Mouse (Mus musculus) gonadal fat pad, adult 2 months (tissue): Measurements from ENCODE around the gene Gm20696. TPM values are rescaled to one million over a fixed set of nuclear protein-coding genes. Genes with fewer than 3 reads are reported as not detected.

ENCODE experiments used
- DNase-seq: peaks from one replicate; pipeline ENCODE4 v3.0.0-alpha.2; 2012; ENCODE audit warnings: low read depth
- polyA plus RNA-seq: library from polyadenylated mRNA; depleted of rRNA; stranded (reverse); fragments of >200 nt; gene quantifications from 2 replicates; pipeline ENCODE4 v1.2.3, GENCODE M21; 2012

Gene Gm20696
- polyA plus RNA-seq, 1 experiment = 0.38 TPM

- DNase-seq = no peak
Measured at GRCm38 (mm10) chr6:99484197-99484725, 182.3 kb downstream of the Gm20696 start.

GRCm38 (mm10) chr6:99483556-99483955, 183.0 kb downstream of the Gm20696 start:
- DNase-seq = no peak

DNA sequence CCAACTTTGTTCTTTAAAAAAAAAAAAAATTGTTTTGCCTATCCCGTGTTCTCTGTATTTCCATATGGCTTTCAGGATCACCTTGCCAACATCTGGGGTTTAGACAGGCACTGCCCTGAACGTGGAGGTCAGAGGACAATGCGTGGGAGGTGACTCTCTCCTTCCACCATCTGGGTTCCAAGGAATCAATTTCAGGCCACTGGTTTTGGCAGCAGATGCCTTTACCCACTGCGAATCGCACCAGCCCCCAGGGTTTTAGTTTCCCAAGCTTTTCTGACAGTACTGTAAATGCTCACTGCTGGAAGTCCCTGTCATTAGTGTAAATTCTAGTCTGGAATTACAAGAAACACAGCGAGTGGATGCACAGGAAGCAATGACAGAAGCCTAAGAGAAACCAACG, 185.0 kb downstream of the Gm20696 start:
- no peak for DNase-seq

DNA sequence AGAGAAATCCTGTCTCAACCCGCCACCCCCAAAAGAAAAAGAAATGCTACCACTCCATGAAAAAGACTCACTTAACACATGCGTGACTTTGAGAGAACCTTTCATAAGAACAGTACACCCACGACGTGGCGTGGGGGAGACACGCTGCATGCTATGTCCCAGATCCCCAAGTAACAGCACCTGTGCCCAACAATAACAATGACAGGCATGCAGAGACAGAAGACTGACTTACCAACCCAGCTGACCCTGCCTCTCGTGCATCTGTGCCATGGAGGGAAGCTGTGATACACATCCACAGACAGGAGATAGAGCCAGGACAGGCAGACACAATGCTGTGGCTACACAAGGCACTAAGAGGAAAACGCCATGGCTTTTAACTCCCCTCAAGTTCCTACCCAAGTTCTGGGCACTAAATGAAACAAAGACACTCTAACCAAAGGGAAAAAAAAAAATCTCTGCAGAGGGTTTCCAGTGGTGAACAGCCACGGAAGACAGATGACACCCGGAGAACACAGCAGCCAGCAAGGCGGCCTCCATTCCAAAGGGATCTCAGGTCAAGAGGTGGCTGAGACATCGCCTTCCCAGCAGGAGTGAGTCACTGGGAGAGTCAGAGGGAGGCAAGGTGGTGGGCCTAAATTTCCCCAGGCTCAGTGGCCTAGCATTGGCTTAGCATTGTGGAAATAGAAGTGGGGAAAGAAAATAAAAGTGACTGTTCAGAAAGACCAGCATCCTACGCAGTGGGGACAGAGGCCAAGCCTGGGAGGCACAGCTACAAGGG, 187.5 kb downstream of the Gm20696 start:
- DNase-seq = no peak

- DNase-seq = no peak
Measured at GRCm38 (mm10) chr6:99475040-99475439, 191.6 kb downstream of the Gm20696 start.

DNA sequence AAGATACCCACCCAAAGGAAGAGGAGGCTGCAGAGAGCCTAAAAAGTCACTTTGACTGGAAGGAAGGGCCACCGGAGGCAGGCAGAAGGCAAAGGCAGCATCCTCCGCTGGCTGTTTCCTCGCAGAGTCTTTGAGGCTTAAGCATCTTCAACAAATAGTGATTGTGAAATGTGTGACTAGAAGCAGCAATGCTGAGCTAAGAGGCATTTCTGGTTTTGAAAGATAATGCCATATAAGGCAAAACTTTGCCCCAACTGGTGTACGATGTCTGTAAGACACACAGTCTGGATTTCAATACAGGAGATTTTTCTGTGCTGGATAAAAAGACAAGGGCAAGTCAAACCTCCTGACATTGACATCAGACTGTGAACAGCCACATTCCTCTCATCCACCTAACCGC, 195.7 kb downstream of the Gm20696 start:
- DNase-seq = no peak

DNA sequence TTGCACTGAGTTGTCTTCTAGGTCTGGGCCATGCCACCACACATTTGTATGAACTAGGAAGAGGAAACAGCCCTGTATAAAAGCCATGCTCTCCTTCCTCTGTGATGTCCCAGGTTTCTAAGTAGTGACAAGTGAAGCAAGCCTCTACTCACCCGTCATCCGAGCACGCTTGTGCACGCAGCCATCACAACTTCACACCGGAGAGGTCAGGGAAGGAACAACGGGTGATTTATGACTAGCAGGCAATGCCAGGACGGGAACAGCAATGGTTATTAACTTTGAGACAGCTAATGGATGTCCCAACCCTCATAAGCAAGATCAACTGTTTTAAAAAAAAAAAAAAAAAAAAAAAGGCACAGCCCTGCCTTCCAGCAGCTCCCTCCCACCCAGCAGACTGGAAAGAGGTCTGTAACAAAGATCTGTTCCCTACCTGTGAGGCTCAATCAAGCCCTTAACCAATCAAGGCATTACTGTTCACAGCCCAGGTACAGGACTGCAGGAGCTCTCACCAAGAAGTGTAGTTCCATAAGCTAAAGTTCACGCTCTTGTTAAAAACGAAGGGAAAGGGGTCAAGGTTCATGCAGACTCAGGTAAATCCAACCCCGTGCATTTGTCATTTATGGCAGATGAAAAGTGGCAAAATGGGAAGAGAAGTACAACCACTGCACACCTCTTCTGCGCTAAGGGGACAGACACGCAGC, 197.3 kb downstream of the Gm20696 start:
- DNase-seq = no peak

DNA sequence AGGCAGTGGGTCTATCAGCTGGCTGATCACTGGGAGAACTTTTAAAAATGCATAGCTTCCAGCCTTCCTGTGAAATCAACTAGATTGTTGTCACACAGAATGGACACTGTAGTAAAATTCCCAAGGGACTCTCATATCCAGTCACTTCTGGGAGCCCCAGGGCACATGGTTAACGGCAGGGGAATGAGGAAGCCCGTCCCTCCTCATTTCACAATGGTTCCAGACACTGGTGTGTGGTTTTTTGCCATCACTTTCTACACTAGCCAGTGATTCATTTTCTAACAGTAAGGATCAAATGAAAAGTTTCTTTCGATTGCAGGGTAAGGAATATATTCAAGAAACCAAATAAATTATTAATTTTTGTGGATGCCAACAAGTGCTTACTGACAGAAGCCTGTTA, 198.8 kb downstream of the Gm20696 start:
- no peak for DNase-seq

- DNase-seq = no peak
Measured at GRCm38 (mm10) chr6:99467109-99467508, 199.5 kb downstream of the Gm20696 start.

DNA sequence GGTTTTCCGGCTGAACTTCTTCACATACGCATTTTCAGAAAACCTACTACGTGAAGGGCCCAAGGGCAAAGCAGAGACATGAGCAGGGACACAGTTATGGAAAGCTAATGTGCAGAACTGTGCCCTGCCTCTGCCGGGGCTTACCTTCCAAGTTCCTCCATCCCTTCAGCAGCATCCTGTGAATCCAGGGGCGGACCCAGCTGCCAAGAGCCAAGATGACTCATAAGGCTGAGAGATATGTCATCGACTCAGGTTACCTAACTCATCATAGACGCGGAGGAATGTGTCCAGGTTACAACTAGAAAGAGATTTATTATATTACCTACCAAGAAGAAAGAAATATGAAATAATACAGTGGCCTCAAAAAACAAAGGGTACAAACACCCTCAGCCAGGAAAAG, 200.2 kb downstream of the Gm20696 start:
- DNase-seq = no peak

- no peak for DNase-seq
Measured at GRCm38 (mm10) chr6:99464449-99464848, 202.1 kb downstream of the Gm20696 start.

GRCm38 (mm10) chr6:99463906-99464305, 202.7 kb downstream of the Gm20696 start:
- no peak for DNase-seq

DNA sequence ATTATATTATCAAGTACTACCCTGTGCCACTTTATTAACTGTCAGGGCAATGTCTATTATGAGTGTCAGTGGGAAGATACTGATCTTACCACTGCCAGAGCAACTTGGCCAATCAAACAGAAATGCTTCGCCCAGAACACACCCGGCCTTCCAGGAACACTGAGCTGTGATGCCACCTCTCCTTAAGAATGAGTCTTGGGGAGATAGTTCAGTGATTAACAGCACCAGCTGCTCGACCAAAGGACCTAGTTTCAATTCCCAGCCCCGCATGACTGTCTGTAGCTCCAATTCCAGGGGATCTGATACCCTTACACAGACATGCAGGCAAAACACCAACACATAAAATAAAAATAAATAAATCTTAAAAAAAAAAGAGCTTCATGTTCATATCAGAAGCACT, 207.8 kb downstream of the Gm20696 start:
- DNase-seq = no peak

- no peak for DNase-seq
Measured at GRCm38 (mm10) chr6:99453763-99454520, 212.7 kb downstream of the Gm20696 start.

- peak; percentile 97 for DNase-seq
Measured at GRCm38 (mm10) chr6:99452638-99453185, 213.9 kb downstream of the Gm20696 start.

- no peak for DNase-seq
Measured at GRCm38 (mm10) chr6:99451479-99451878, 215.1 kb downstream of the Gm20696 start.

GRCm38 (mm10) chr6:99447447-99447846, 219.2 kb downstream of the Gm20696 start:
- DNase-seq = no peak

GRCm38 (mm10) chr6:99446801-99447415, 219.7 kb downstream of the Gm20696 start:
- no peak for DNase-seq

DNA sequence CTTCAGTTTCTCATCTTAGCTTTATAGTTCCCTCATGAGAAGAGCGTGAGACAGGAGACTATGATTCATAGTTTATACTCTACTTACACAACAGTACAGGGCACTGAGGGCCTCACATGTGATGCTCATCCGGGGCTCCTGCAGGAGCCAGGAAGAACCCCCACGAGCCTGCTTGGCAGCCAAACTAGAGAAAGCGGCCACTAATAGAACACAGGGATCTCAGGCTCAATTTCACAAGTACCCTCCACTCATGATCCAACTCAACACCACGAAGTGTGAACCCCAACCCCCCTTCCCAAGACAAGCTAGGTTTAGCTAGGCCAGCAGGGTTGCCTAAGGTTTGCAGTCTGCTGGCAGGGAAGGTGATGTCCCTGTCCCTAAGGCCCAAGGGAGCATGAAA, 223.1 kb downstream of the Gm20696 start:
- DNase-seq = no peak

DNA sequence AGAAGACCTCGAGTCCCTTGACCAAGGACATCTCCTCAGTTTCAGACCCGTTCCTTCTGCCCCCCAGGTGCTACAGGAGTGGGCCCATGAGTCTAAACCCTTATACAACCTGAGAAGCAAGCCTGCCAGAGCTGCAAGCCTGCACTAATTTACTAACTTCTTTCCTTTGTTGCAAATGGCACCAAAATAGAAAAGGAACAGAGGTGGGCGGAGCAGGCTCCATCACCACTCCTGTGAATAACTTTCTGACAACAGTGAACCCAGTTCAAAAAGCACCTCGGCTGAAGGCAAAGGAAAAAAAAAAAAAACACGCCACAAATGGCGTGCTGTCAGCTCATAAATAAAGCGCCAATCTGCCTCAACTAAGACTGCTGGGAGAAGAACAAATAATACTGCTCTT, 225.5 kb downstream of the Gm20696 start:
- DNase-seq = no peak

DNA sequence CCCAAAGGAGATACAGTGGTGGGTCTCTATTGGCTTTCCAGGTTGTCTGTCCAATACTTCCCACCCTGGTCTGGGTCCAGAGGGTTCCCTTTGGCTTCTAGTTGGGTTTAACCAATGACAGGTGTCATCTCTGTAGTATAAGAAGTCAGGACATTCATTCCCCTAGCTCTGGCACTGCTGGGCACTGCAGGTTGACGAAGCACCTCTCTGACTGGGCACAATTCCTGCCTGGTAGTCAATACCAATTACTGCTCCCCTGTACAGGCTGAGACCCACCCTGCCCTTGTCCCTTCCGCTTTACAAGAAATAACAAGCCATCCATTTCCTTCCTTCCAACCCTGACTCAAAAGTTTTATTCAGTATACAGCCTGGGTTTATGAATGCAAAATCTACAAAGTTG, 226.0 kb downstream of the Gm20696 start:
- no peak for DNase-seq
